Comparison of ENCODE assay signal across 15 mouse cellular contexts in genomic region chr13:46852470-46852869, GRCm38 (mm10).
DNase-seq lines count a peak whose midpoint lies in the region; ATAC-seq and TF ChIP-seq lines count a peak whose summit lies in the region.
"Had no signal": no experiment of that assay in that cellular context is flagged by ENCODE, and none has a peak within 500 bp of the region (broad histone marks: within the 10 kb centered on the region; RNA-seq: fewer than 3 reads in every experiment).

No protein-coding gene starts in this region.

- no peaks in the 10 kb centered on the region for H3K27me3 ChIP-seq in hindbrain, postnatal 0 days (ENCODE audit: insufficient read depth, low read length)
- H3K27me3 ChIP-seq in hindbrain, embryonic 13.5 days = no peaks in the 10 kb centered on the region
- H3K27me3 ChIP-seq in lung, postnatal 0 days (replicated peaks; ENCODE audit: insufficient read depth, low read length) = no peaks in the 10 kb centered on the region
- no peaks in the 10 kb centered on the region for H3K27me3 ChIP-seq in small intestine, adult 2 months (ENCODE audit: control insufficient read depth, insufficient read depth, low read length)

- ATAC-seq in hindbrain, postnatal 0 days = no peak
- no peak for ATAC-seq in hindbrain, embryonic 13.5 days (ENCODE audit: low FRiP score)
- no peak for ATAC-seq in lung, postnatal 0 days
- no peak for ATAC-seq in erythroblast, adult 5-6 weeks (replicated peaks; ENCODE audit: low FRiP score, poor library complexity, severe bottlenecking)
- ATAC-seq: hindbrain, embryonic 16.5 days had no signal

- DNase-seq in hindbrain, postnatal 0 days (ENCODE audit: low spot score) = no peak
- DNase-seq in lung, postnatal 0 days (ENCODE audit: low spot score) = no peak
- DNase-seq in lung, adult 18-20 months = no peak
- DNase-seq in ES-E14 (ENCODE audit: low read depth, low spot score) = peak; percentile 25
- no peak for DNase-seq in kidney, postnatal 4 days
- DNase-seq: cerebellum, adult 9-11 months; heart, postnatal 10 days; kidney, postnatal 10 days; lung, postnatal 10 days; right cerebral cortex, postnatal 14 days had no signal

- no peak overlapping the region for H3K9ac ChIP-seq in hindbrain, postnatal 0 days (replicated peaks; ENCODE audit: low read length)
- H3K9ac ChIP-seq in hindbrain, embryonic 13.5 days = no peak overlapping the region
- H3K9ac ChIP-seq in lung, postnatal 0 days (replicated peaks; ENCODE audit: low read depth) = no peak overlapping the region
- H3K9ac ChIP-seq in ES-E14 (ENCODE audit: insufficient read depth, low read depth, low read length, poor library complexity, severe bottlenecking) = no peak overlapping the region

- TF ChIP-seq EP300 in lung, postnatal 0 days (IDR thresholded peaks at IDR 0.05) = no peak

- H3K36me3 ChIP-seq in hindbrain, postnatal 0 days (ENCODE audit: insufficient read depth, low read length) = no peaks in the 10 kb centered on the region
- H3K36me3 ChIP-seq in hindbrain, embryonic 13.5 days = no peaks in the 10 kb centered on the region; the same call in 1 of the 2 replicates
- no peaks in the 10 kb centered on the region for H3K36me3 ChIP-seq in lung, postnatal 0 days (ENCODE audit: insufficient read depth, low read length)
- H3K36me3 ChIP-seq in ES-E14 (ENCODE audit: control insufficient read depth, insufficient read depth, low read length, poor library complexity, severe bottlenecking) = no peaks in the 10 kb centered on the region; the same call in 1 of the 2 replicates
- peaks cover 3% of the 10 kb centered on the region; the same call in 1 of the 2 replicates for H3K36me3 ChIP-seq in small intestine, adult 2 months (ENCODE audit: control insufficient read depth, insufficient read depth, low read length)

- WGBS in hindbrain, postnatal 0 days = 95% methylated on average over 4 of the region's 4 CpGs
- WGBS in hindbrain, embryonic 13.5 days = 96% methylated on average over 4 of the region's 4 CpGs
- WGBS in lung, postnatal 0 days = 96% methylated on average over 4 of the region's 4 CpGs
- 93% methylated on average over 4 of the region's 4 CpGs for WGBS in small intestine, adult 2 months

- H3K9me3 ChIP-seq in hindbrain, postnatal 0 days (ENCODE audit: low read length) = no peaks in the 10 kb centered on the region
- no peaks in the 10 kb centered on the region; the same call in 1 of the 2 replicates for H3K9me3 ChIP-seq in hindbrain, embryonic 13.5 days
- no peaks in the 10 kb centered on the region for H3K9me3 ChIP-seq in lung, postnatal 0 days (ENCODE audit: low read length)
- H3K9me3 ChIP-seq in ES-E14 (ENCODE audit: control insufficient read depth, insufficient read depth, low read depth, low read length) = no peaks in the 10 kb centered on the region

- H3K4me3 ChIP-seq in hindbrain, postnatal 0 days (ENCODE audit: low read length) = no peak overlapping the region
- no peak overlapping the region for H3K4me3 ChIP-seq in hindbrain, embryonic 13.5 days
- H3K4me3 ChIP-seq in lung, postnatal 0 days (ENCODE audit: low read depth, low read length) = no peak overlapping the region
- H3K4me3 ChIP-seq in ES-E14 (ENCODE audit: insufficient read depth in 1 of 2, low read depth in 1 of 2, low read length in 2 of 2, poor library complexity in 1 of 2, severe bottlenecking in 1 of 2) = no peak overlapping the region
- no peak overlapping the region for H3K4me3 ChIP-seq in small intestine, adult 2 months (ENCODE audit: low read depth, low read length)
- H3K4me3 ChIP-seq: myocyte had no signal

- TF ChIP-seq CTCF in hindbrain, postnatal 0 days (IDR thresholded peaks at IDR 0.05; ENCODE audit: low read depth) = peak; percentile 24; the same call in 1 of the 2 replicates
- TF ChIP-seq CTCF in lung, postnatal 0 days (IDR thresholded peaks at IDR 0.05) = peak; percentile 35
- peak; percentile 18; the same call in 1 of the 2 replicates for TF ChIP-seq CTCF in small intestine, adult 2 months (IDR thresholded peaks at IDR 0.05; ENCODE audit: extremely low read depth, insufficient read length, insufficient replicate concordance, low read depth, low read length)

- in situ Hi-C loops in ES-E14 (cut with MboI; ENCODE audit: low sequenced_read_pairs in 2 of 2, unreplicated experiment in 2 of 2) = no loop called here

- no peaks in the 10 kb centered on the region for H3K4me1 ChIP-seq in hindbrain, postnatal 0 days (ENCODE audit: insufficient read depth, low read length)
- H3K4me1 ChIP-seq in hindbrain, embryonic 13.5 days (replicated peaks) = 0 out of 2 replicates have a peak, but pooled peaks cover 7% of the 10 kb centered on the region
- H3K4me1 ChIP-seq in lung, postnatal 0 days (ENCODE audit: insufficient read depth, low read depth, low read length) = no peaks in the 10 kb centered on the region
- no peaks in the 10 kb centered on the region for H3K4me1 ChIP-seq in ES-E14 (ENCODE audit: control insufficient read depth in 2 of 2, insufficient read depth in 2 of 2, low read length in 2 of 2, poor library complexity in 1 of 2)
- H3K4me1 ChIP-seq in small intestine, adult 2 months (ENCODE audit: control insufficient read depth, insufficient read depth, insufficient read length, low read length) = peaks cover 9% of the 10 kb centered on the region; the same call in 1 of the 2 replicates

- no peak overlapping the region for H3K4me2 ChIP-seq in hindbrain, postnatal 0 days (ENCODE audit: low read depth, low read length)
- no peak overlapping the region for H3K4me2 ChIP-seq in hindbrain, embryonic 13.5 days
- no peak overlapping the region for H3K4me2 ChIP-seq in lung, postnatal 0 days (replicated peaks; ENCODE audit: low read depth, low read length)

- TF ChIP-seq POLR2A in small intestine, adult 2 months (IDR thresholded peaks at IDR 0.05; ENCODE audit: low read depth, low read length) = no peak

- H3K27ac ChIP-seq in hindbrain, postnatal 0 days = no peak overlapping the region
- H3K27ac ChIP-seq in hindbrain, embryonic 13.5 days = no peak overlapping the region
- no peak overlapping the region for H3K27ac ChIP-seq in lung, postnatal 0 days (ENCODE audit: low read length)
- no peak overlapping the region for H3K27ac ChIP-seq in ES-E14 (ENCODE audit: insufficient read depth, low read depth, low read length, poor library complexity, severe bottlenecking)
- no peak overlapping the region for H3K27ac ChIP-seq in small intestine, adult 2 months (ENCODE audit: insufficient read depth, low read depth, low read length)

TF ChIP-seq in ES-E14, 5 proteins besides CTCF, POLR2A, EP300 and RAD21:
- TF ChIP-seq CHD2 (IDR thresholded peaks at IDR 0.05; ENCODE audit: low read depth, low read length) (no peak), ZNF384 (IDR thresholded peaks at IDR 0.05; ENCODE audit: low read depth, low read length) (peak; percentile 43; the same call in 1 of the 2 replicates)
